Mouse (Mus musculus): Measurements from ENCODE around the gene Clstn2. TPM values are rescaled to one million over a fixed set of nuclear protein-coding genes. Genes with fewer than 3 reads are reported as not detected.
A peak's percentile ranks its signal among the peaks of the same experiment; 100 is the strongest.

Gene Clstn2
- polyA plus RNA-seq, 1 experiment from 2014 or later = 7.5 TPM

GRCm38 (mm10) chr9:97490591-97491176, 542.3 kb downstream of the Clstn2 start:
- no peaks in the 10 kb centered on the region for H3K9me3 ChIP-seq (replicated peaks; ENCODE audit: control insufficient read depth, low read length)
- H3K27me3 ChIP-seq (replicated peaks; ENCODE audit: control insufficient read depth, insufficient read depth, low read length) = no peaks in the 10 kb centered on the region
- DNase-seq (ENCODE audit: low spot score) (peak; percentile 23), ATAC-seq (no peak)
- no peak overlapping the region for H3K4me3 ChIP-seq (ENCODE audit: low read depth, low read length)
- H3K9ac ChIP-seq (ENCODE audit: low read length) = no peak overlapping the region
- no peak overlapping the region for H3K4me2 ChIP-seq (ENCODE audit: low read length)
- no peak overlapping the region for H3K27ac ChIP-seq (ENCODE audit: low read depth, low read length)
- H3K4me1 ChIP-seq (ENCODE audit: control insufficient read depth, insufficient read depth, low read length) = no peaks in the 10 kb centered on the region; the same call in 1 of the 2 replicates
- WGBS = 59% methylated on average over 2 of the region's 2 CpGs
- no peaks in the 10 kb centered on the region for H3K36me3 ChIP-seq (ENCODE audit: control insufficient read depth, insufficient read depth, low read length)

GRCm38 (mm10) chr9:97486826-97487225, 546.2 kb downstream of the Clstn2 start:
- no peak overlapping the region for H3K4me2 ChIP-seq (ENCODE audit: low read length)
- H3K36me3 ChIP-seq (ENCODE audit: control insufficient read depth, insufficient read depth, low read length) = no peaks in the 10 kb centered on the region
- no peaks in the 10 kb centered on the region for H3K9me3 ChIP-seq (replicated peaks; ENCODE audit: control insufficient read depth, low read length)
- no peaks in the 10 kb centered on the region for H3K27me3 ChIP-seq (replicated peaks; ENCODE audit: control insufficient read depth, insufficient read depth, low read length)
- 83% methylated on average over 7 of the region's 7 CpGs for whole genome bisulfite sequencing
- ATAC-seq (no peak), DNase-seq (ENCODE audit: low spot score) (no peak)
- H3K9ac ChIP-seq (ENCODE audit: low read length) = no peak overlapping the region
- no peaks in the 10 kb centered on the region; the same call in 1 of the 2 replicates for H3K4me1 ChIP-seq (ENCODE audit: control insufficient read depth, insufficient read depth, low read length)
- H3K4me3 ChIP-seq (ENCODE audit: low read depth, low read length) = no peak overlapping the region
- no peak overlapping the region for H3K27ac ChIP-seq (ENCODE audit: low read depth, low read length)

GRCm38 (mm10) chr9:97481187-97481586, 551.8 kb downstream of the Clstn2 start:
- Histone ChIP-seq H3K27ac (ENCODE audit: low read depth, low read length) (no peak overlapping the region), H3K36me3 (ENCODE audit: control insufficient read depth, insufficient read depth, low read length) (no peaks in the 10 kb centered on the region), H3K4me3 (ENCODE audit: low read depth, low read length) (no peak overlapping the region), H3K27me3 (replicated peaks; ENCODE audit: control insufficient read depth, insufficient read depth, low read length) (no peaks in the 10 kb centered on the region), H3K4me1 (ENCODE audit: control insufficient read depth, insufficient read depth, low read length) (no peaks in the 10 kb centered on the region), H3K9ac (ENCODE audit: low read length) (no peak overlapping the region), H3K9me3 (replicated peaks; ENCODE audit: control insufficient read depth, low read length) (no peaks in the 10 kb centered on the region), H3K4me2 (ENCODE audit: low read length) (no peak overlapping the region)
- WGBS = 66% methylated on average over 1 of the region's 1 CpGs
- ATAC-seq = no peak
- no peak for DNase-seq (ENCODE audit: low spot score)

GRCm38 (mm10) chr9:97476961-97477360, 556.0 kb downstream of the Clstn2 start:
- no peak overlapping the region for H3K4me3 ChIP-seq (ENCODE audit: low read depth, low read length)
- DNase-seq (ENCODE audit: low spot score) (no peak), ATAC-seq (no peak)
- no peaks in the 10 kb centered on the region for H3K4me1 ChIP-seq (ENCODE audit: control insufficient read depth, insufficient read depth, low read length)
- no peaks in the 10 kb centered on the region for H3K9me3 ChIP-seq (replicated peaks; ENCODE audit: control insufficient read depth, low read length)
- no peaks in the 10 kb centered on the region for H3K27me3 ChIP-seq (replicated peaks; ENCODE audit: control insufficient read depth, insufficient read depth, low read length)
- no peak overlapping the region for H3K9ac ChIP-seq (ENCODE audit: low read length)
- no peaks in the 10 kb centered on the region for H3K36me3 ChIP-seq (ENCODE audit: control insufficient read depth, insufficient read depth, low read length)
- H3K27ac ChIP-seq (ENCODE audit: low read depth, low read length) = no peak overlapping the region
- 21% methylated on average over 2 of the region's 2 CpGs for WGBS
- H3K4me2 ChIP-seq (ENCODE audit: low read length) = no peak overlapping the region

- no peaks in the 10 kb centered on the region for H3K4me1 ChIP-seq (ENCODE audit: control insufficient read depth, insufficient read depth, low read length)
- ATAC-seq = no peak
- H3K27ac ChIP-seq (ENCODE audit: low read depth, low read length) = no peak overlapping the region
- H3K4me3 ChIP-seq (ENCODE audit: low read depth, low read length) = no peak overlapping the region
- H3K9me3 ChIP-seq (replicated peaks; ENCODE audit: control insufficient read depth, low read length) = no peaks in the 10 kb centered on the region
- no peak overlapping the region for H3K9ac ChIP-seq (ENCODE audit: low read length)
- no peaks in the 10 kb centered on the region for H3K36me3 ChIP-seq (ENCODE audit: control insufficient read depth, insufficient read depth, low read length)
- H3K27me3 ChIP-seq (replicated peaks; ENCODE audit: control insufficient read depth, insufficient read depth, low read length) = no peaks in the 10 kb centered on the region
- 78% methylated on average over 3 of the region's 3 CpGs for WGBS
- DNase-seq (ENCODE audit: low spot score) = no peak
- H3K4me2 ChIP-seq (ENCODE audit: low read length) = no peak overlapping the region
Measured at GRCm38 (mm10) chr9:97476456-97476855, 556.5 kb downstream of the Clstn2 start.

- DNase-seq (ENCODE audit: low spot score) = no peak
- Histone ChIP-seq H3K4me1 (ENCODE audit: control insufficient read depth, insufficient read depth, low read length) (no peaks in the 10 kb centered on the region), H3K27ac (ENCODE audit: low read depth, low read length) (no peak overlapping the region), H3K36me3 (ENCODE audit: control insufficient read depth, insufficient read depth, low read length) (no peaks in the 10 kb centered on the region), H3K9ac (ENCODE audit: low read length) (no peak overlapping the region), H3K4me3 (ENCODE audit: low read depth, low read length) (no peak overlapping the region), H3K9me3 (replicated peaks; ENCODE audit: control insufficient read depth, low read length) (no peaks in the 10 kb centered on the region), H3K27me3 (replicated peaks; ENCODE audit: control insufficient read depth, insufficient read depth, low read length) (no peaks in the 10 kb centered on the region), H3K4me2 (ENCODE audit: low read length) (no peak overlapping the region)
- no peak for ATAC-seq
- WGBS = 97% methylated on average over 6 of the region's 6 CpGs
Measured at GRCm38 (mm10) chr9:97474896-97475295, 558.1 kb downstream of the Clstn2 start.

- Histone ChIP-seq H3K4me3 (ENCODE audit: low read depth, low read length) (no peak overlapping the region), H3K4me1 (ENCODE audit: control insufficient read depth, insufficient read depth, low read length) (no peaks in the 10 kb centered on the region), H3K36me3 (ENCODE audit: control insufficient read depth, insufficient read depth, low read length) (no peaks in the 10 kb centered on the region), H3K4me2 (ENCODE audit: low read length) (no peak overlapping the region), H3K9ac (ENCODE audit: low read length) (no peak overlapping the region), H3K27me3 (replicated peaks; ENCODE audit: control insufficient read depth, insufficient read depth, low read length) (no peaks in the 10 kb centered on the region), H3K9me3 (replicated peaks; ENCODE audit: control insufficient read depth, low read length) (no peaks in the 10 kb centered on the region), H3K27ac (ENCODE audit: low read depth, low read length) (no peak overlapping the region)
- ATAC-seq (no peak), DNase-seq (ENCODE audit: low spot score) (no peak)
- WGBS = 73% methylated on average over 7 of the region's 7 CpGs
Measured at GRCm38 (mm10) chr9:97471014-97471591, 561.9 kb downstream of the Clstn2 start.

GRCm38 (mm10) chr9:97460452-97460851, 572.5 kb downstream of the Clstn2 start:
- H3K4me1 ChIP-seq (ENCODE audit: control insufficient read depth, insufficient read depth, low read length) = no peaks in the 10 kb centered on the region
- DNase-seq (ENCODE audit: low spot score) (no peak), ATAC-seq (no peak)
- no peaks in the 10 kb centered on the region for H3K36me3 ChIP-seq (ENCODE audit: control insufficient read depth, insufficient read depth, low read length)
- H3K9me3 ChIP-seq (replicated peaks; ENCODE audit: control insufficient read depth, low read length) = no peaks in the 10 kb centered on the region
- H3K9ac ChIP-seq (ENCODE audit: low read length) = no peak overlapping the region
- H3K27ac ChIP-seq (ENCODE audit: low read depth, low read length) = no peak overlapping the region
- H3K27me3 ChIP-seq (replicated peaks; ENCODE audit: control insufficient read depth, insufficient read depth, low read length) = no peaks in the 10 kb centered on the region
- WGBS = 67% methylated on average over 6 of the region's 6 CpGs
- no peak overlapping the region for H3K4me2 ChIP-seq (ENCODE audit: low read length)
- H3K4me3 ChIP-seq (ENCODE audit: low read depth, low read length) = no peak overlapping the region

- no peak for ATAC-seq
- no peaks in the 10 kb centered on the region for H3K9me3 ChIP-seq (replicated peaks; ENCODE audit: control insufficient read depth, low read length)
- H3K27me3 ChIP-seq (replicated peaks; ENCODE audit: control insufficient read depth, insufficient read depth, low read length) = no peaks in the 10 kb centered on the region
- no peak for DNase-seq (ENCODE audit: low spot score)
- H3K36me3 ChIP-seq (ENCODE audit: control insufficient read depth, insufficient read depth, low read length) = no peaks in the 10 kb centered on the region
- no peak overlapping the region for H3K4me3 ChIP-seq (ENCODE audit: low read depth, low read length)
- no peak overlapping the region for H3K4me2 ChIP-seq (ENCODE audit: low read length)
- no peak overlapping the region for H3K27ac ChIP-seq (ENCODE audit: low read depth, low read length)
- 72% methylated on average over 4 of the region's 4 CpGs for whole genome bisulfite sequencing
- H3K4me1 ChIP-seq (ENCODE audit: control insufficient read depth, insufficient read depth, low read length) = no peaks in the 10 kb centered on the region
- no peak overlapping the region for H3K9ac ChIP-seq (ENCODE audit: low read length)
Measured at GRCm38 (mm10) chr9:97459745-97460144, 573.2 kb downstream of the Clstn2 start.

All from forebrain, embryonic 14.5 days (tissue).